Comparison of ENCODE assay signal across 14 mouse cellular contexts in genomic region chr4:32375721-32376526, GRCm38 (mm10).
DNase-seq lines count a peak whose midpoint lies in the region; ATAC-seq and TF ChIP-seq lines count a peak whose summit lies in the region.
"Had no signal": no experiment of that assay in that cellular context is flagged by ENCODE, and none has a peak within 500 bp of the region (broad histone marks: within the 10 kb centered on the region; RNA-seq: fewer than 3 reads in every experiment).

No protein-coding gene starts in this region.

- peak; percentile 13; the same call in 1 of the 2 replicates for ATAC-seq in frontal cortex, adult (ENCODE audit: low TSS enrichment)
- no peak for ATAC-seq in hindbrain, postnatal 0 days

- H3K4me2 ChIP-seq in hindbrain, postnatal 0 days (ENCODE audit: low read depth, low read length): no peak overlapping the region
- H3K4me2 ChIP-seq: hindbrain, embryonic 12.5 days had no signal

- no peaks in the 10 kb centered on the region for H3K9me3 ChIP-seq in hindbrain, postnatal 0 days (ENCODE audit: low read length)
- H3K9me3 ChIP-seq in hindbrain, embryonic 10.5 days: no peaks in the 10 kb centered on the region
- H3K9me3 ChIP-seq: hindbrain, embryonic 12.5 days had no signal

- H3K4me3 ChIP-seq in hindbrain, postnatal 0 days (ENCODE audit: low read length): no peak overlapping the region
- H3K4me3 ChIP-seq in hindbrain, embryonic 10.5 days: no peak overlapping the region
- H3K4me3 ChIP-seq: hindbrain, embryonic 12.5 days had no signal

- no peaks in the 10 kb centered on the region for H3K27me3 ChIP-seq in hindbrain, postnatal 0 days (ENCODE audit: insufficient read depth, low read length)
- H3K27me3 ChIP-seq in hindbrain, embryonic 10.5 days (ENCODE audit: insufficient read depth, poor library complexity, severe bottlenecking): no peaks in the 10 kb centered on the region
- H3K27me3 ChIP-seq: hindbrain, embryonic 12.5 days had no signal

- no peak overlapping the region for H3K9ac ChIP-seq in hindbrain, postnatal 0 days (replicated peaks; ENCODE audit: low read length)
- H3K9ac ChIP-seq: hindbrain, embryonic 12.5 days had no signal

- no peak for TF ChIP-seq CTCF in hindbrain, postnatal 0 days (IDR thresholded peaks at IDR 0.05; ENCODE audit: low read depth)

- DNase-seq in frontal cortex, postnatal 10 days (ENCODE audit: low spot score in 2 of 2): no peak
- no peak for DNase-seq in hindbrain, postnatal 0 days (ENCODE audit: low spot score)
- no peak for DNase-seq in hindbrain, embryonic 10.5 days (ENCODE audit: low spot score)
- DNase-seq in brain, adult 2 months (ENCODE audit: low read depth, low spot score): peak; percentile 51
- DNase-seq in gonadal fat pad, adult 2 months (ENCODE audit: low read depth): peak; percentile 86
- no peak for DNase-seq in gastrocnemius, adult 18-20 months (ENCODE audit: low spot score)
- DNase-seq in embryo, embryonic 10.5 days (ENCODE audit: low spot score): no peak
- DNase-seq: adrenal gland, postnatal 36 days; cerebellum, adult 11 months; embryo, embryonic 11 days; kidney, adult 8-10 months; liver had no signal

- 82% methylated on average over 16 of the region's 16 CpGs for WGBS in hindbrain, postnatal 0 days
- WGBS in hindbrain, embryonic 10.5 days: 89% methylated on average over 16 of the region's 16 CpGs

- H3K4me1 ChIP-seq in hindbrain, postnatal 0 days (ENCODE audit: insufficient read depth, low read length): peaks cover 28% of the 10 kb centered on the region; the same call in 1 of the 2 replicates
- H3K4me1 ChIP-seq in hindbrain, embryonic 10.5 days (replicated peaks): peaks cover 49% of the 10 kb centered on the region

- H3K27ac ChIP-seq in hindbrain, postnatal 0 days: peak overlapping the region; percentile 11; the same call in 1 of the 2 replicates
- H3K27ac ChIP-seq in hindbrain, embryonic 10.5 days: no peak overlapping the region
- H3K27ac ChIP-seq: hindbrain, embryonic 12.5 days had no signal

- no peaks in the 10 kb centered on the region for H3K36me3 ChIP-seq in hindbrain, postnatal 0 days (ENCODE audit: insufficient read depth, low read length)
- H3K36me3 ChIP-seq in hindbrain, embryonic 10.5 days: no peaks in the 10 kb centered on the region
- H3K36me3 ChIP-seq: hindbrain, embryonic 12.5 days had no signal

Comparison
In these comparisons a context has a peak if more than half of its experiments do, and no peak if none do; other contexts are left out.
1. DNase-seq: peak in brain, adult 2 months (single experiment) and gonadal fat pad, adult 2 months (single experiment); none in frontal cortex, postnatal 10 days (0 of 2), hindbrain, postnatal 0 days (single experiment), hindbrain, embryonic 10.5 days (single experiment), gastrocnemius, adult 18-20 months (single experiment) and embryo, embryonic 10.5 days (single experiment).